Mouse (Mus musculus) brain, embryonic 14.5 days (tissue): ENCODE results near the gene Cyb561a3.

Experiments
- CTCF ChIP-seq: fragments of 200-500 bp; IDR thresholded peaks from 2 replicates; pipeline ENCODE4 v1.5.1; 2012; ENCODE audit warnings: inconsistent platforms, mild to moderate bottlenecking, moderate library complexity, borderline replicate concordance; ENCODE audit not compliant: insufficient read depth, insufficient read length; ENCODE audit errors: extremely low read depth
- POLR2A ChIP-seq: fragments of 200-500 bp; IDR thresholded peaks from 2 replicates; pipeline ENCODE4 v1.6.1; 2012; ENCODE audit warnings: mild to moderate bottlenecking, inconsistent platforms, borderline replicate concordance; ENCODE audit not compliant: poor library complexity, insufficient read depth, insufficient read length, severe bottlenecking; ENCODE audit errors: extremely low read depth

- TF ChIP-seq CTCF = no peak
- TF ChIP-seq POLR2A = no peak
Observed at GRCm38 (mm10) chr19:10589127-10589857, 12.3 kb downstream of the Cyb561a3 start.
